Mouse (Mus musculus): ENCODE data around the gene Hrct1. TPM values are rescaled to one million over a fixed set of nuclear protein-coding genes. Genes with fewer than 3 reads are reported as not detected.

Gene Hrct1
- polyA plus RNA-seq, 1 experiment from 2014 or later: 0.50 TPM

DNA sequence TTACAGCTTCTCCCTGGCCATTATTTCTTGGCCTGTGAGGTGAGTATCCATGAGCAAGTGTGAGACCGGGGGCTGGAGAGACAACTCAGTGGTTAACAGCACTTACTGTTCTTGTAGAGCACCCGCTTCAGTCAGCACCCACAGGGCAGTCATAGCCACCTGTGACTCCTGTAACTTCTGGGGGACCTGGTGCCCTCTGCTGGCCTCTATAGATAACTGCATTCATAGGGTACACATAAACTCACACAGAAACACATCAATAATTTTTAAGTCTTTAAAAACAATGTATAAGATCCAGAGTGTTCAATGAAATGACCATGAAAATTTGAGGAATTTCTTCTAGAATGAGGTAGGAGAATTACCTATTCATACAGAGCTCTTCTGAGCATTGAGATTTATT, 42.4 kb downstream of the Hrct1 start:
- ATAC-seq: no peak
- in situ Hi-C loops (cut with MboI; ENCODE audit: low pct_unique_long_range_greater_than_20kb): no loop called here

DNA sequence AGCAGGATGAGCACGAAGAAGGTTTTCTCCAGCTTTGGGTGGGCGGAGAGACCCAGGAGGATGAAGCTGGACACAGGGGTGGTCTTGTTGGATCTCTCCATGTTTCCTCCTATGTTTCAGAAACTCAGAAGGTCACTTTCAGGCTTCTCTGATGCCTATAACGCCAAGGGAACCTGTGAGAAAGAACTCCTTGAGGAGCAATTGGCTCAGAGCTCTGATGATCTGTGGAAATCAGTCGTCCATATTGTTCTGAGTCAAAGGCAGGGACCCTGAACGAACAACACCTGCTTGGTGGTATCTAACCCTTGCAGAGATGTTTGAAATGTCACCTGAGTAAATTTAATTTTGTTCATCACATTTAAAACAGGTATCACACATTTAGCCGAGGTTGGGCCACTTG, 43.9 kb downstream of the Hrct1 start, which contains the start of gene Olfr159:
Olfr159 (minus strand) TSS at position 101 of the 400 bp plus-strand sequence.
- ChIA-PET CTCF (no interaction called here), POLR2A (no interaction called here)
- ATAC-seq (no peak), DNase-seq (ENCODE audit: low read depth, low spot score) (no peak)
- in situ Hi-C loops (cut with MboI; ENCODE audit: low pct_unique_long_range_greater_than_20kb): loop anchor here (5.0 kb wide), 1 partner anchor 101 kb away; no protein-coding TSS in a partner anchor
- TF ChIP-seq CTCF (IDR thresholded peaks at IDR 0.05): no peak
- H3K27me3 ChIP-seq: peaks cover 32% of the 10 kb centered on the region

More for the DNA sequence above, 42.4 kb downstream of the Hrct1 start:
- peaks cover 23% of the 10 kb centered on the region for H3K27me3 ChIP-seq
- no peak for TF ChIP-seq CTCF (IDR thresholded peaks at IDR 0.05)
- no peak for DNase-seq (ENCODE audit: low read depth, low spot score)
- ChIA-PET POLR2A (no interaction called here), CTCF (interaction anchor here (0.9 to 1.2 kb wide), 2 partner anchors 11 to 391 kb away, joined by 3 read pairs; no protein-coding TSS in a partner anchor)

DNA sequence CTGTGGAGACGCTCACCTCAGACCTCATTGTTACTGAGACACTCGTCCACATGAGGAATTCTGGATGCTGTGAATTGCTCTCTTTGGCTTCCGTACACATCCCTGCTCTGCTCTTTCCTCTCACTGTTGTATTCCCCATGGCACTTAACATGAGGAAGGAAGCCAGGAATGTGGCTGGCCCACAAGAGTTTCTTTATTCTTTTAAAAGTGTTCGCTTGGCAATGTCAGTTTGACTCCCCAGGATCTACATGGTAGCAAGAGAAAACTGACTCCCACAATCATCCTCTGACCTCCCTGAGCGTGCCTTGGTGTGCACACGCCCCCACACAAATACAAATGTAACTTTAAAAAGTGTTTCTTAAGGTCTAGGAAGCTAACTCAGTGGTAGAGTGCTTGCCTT, 44.6 kb downstream of the Hrct1 start:
- no peak for ATAC-seq
- peaks cover 32% of the 10 kb centered on the region for H3K27me3 ChIP-seq
- DNase-seq (ENCODE audit: low read depth, low spot score): no peak
- no peak for TF ChIP-seq CTCF (IDR thresholded peaks at IDR 0.05)
- ChIA-PET CTCF (interaction anchor here (1.4 kb wide), 1 partner anchor 8 kb away, joined by 3 read pairs; no protein-coding TSS in a partner anchor), POLR2A (no interaction called here)
- in situ Hi-C loops (cut with MboI; ENCODE audit: low pct_unique_long_range_greater_than_20kb): loop anchor here (5.0 kb wide), 1 partner anchor 101 kb away; no protein-coding TSS in a partner anchor

DNA sequence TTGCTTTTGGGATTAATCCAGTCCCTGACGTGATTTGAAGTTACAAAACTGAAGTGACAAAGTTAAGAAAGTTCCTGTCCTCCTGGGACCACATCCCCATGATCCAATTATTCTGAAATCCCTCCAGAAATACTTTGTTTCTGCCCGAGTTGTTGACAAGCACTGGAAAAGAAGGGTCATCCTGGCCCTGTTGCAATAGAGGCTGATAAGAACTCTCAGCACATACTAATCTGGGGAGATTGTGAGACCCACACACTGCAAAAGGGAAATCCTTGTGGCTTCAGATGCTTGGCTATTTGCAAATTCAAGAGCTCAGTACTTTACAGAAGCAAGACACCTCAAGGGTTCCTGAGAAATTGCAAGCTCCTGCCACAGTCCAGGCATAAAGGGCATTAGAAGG, 45.3 kb downstream of the Hrct1 start:
- DNase-seq (ENCODE audit: low read depth, low spot score): no peak

More for the DNA sequence above, 45.3 kb downstream of the Hrct1 start:
- no peak for ATAC-seq
- in situ Hi-C loops (cut with MboI; ENCODE audit: low pct_unique_long_range_greater_than_20kb): loop anchor here (5.0 kb wide), 1 partner anchor 100 kb away; no protein-coding TSS in a partner anchor
- ChIA-PET CTCF (interaction anchor here (1.4 kb wide), 1 partner anchor 9 kb away, joined by 3 read pairs; no protein-coding TSS in a partner anchor), POLR2A (no interaction called here)
- peaks cover 32% of the 10 kb centered on the region for H3K27me3 ChIP-seq
- TF ChIP-seq CTCF (IDR thresholded peaks at IDR 0.05): no peak

Other genes starting within 250 kb of the Hrct1 start
- gene Sit1, start 243.5 kb upstream of the Hrct1 start, polyA plus RNA-seq (2021): not detected
- gene Ccdc107, start 234.3 kb upstream of the Hrct1 start, polyA plus RNA-seq (2021): 42.8 TPM
- 5.5 TPM for gene Arhgef39, start 227.5 kb upstream of the Hrct1 start, polyA plus RNA-seq (2021)
- not detected for gene Car9, start 220.2 kb upstream of the Hrct1 start, polyA plus RNA-seq (2021)
- gene Tpm2, start 203.4 kb upstream of the Hrct1 start, polyA plus RNA-seq (2021): 0.22 TPM
- 74.6 TPM for gene Creb3, start 164.9 kb upstream of the Hrct1 start, polyA plus RNA-seq (2021)
- 112 TPM for gene Tln1, start 164.5 kb upstream of the Hrct1 start, polyA plus RNA-seq (2021)
- gene Rgp1, start 148.5 kb upstream of the Hrct1 start, polyA plus RNA-seq (2021): 25.3 TPM
- 12.5 TPM for gene Gba2, start 148.3 kb upstream of the Hrct1 start, polyA plus RNA-seq (2021)
- gene Msmp, start 142.7 kb upstream of the Hrct1 start, polyA plus RNA-seq (2021): not detected
- gene Npr2, start 95.3 kb upstream of the Hrct1 start, polyA plus RNA-seq (2021): 47.2 TPM
- 0.50 TPM for gene Spag8, start 73.6 kb upstream of the Hrct1 start, polyA plus RNA-seq (2021)
- gene Hint2, start 70.7 kb upstream of the Hrct1 start, polyA plus RNA-seq (2021): 69.0 TPM
- gene Tmem8b, start 58.2 kb upstream of the Hrct1 start, polyA plus RNA-seq (2021): 4.8 TPM
- gene Fam221b, start 58.0 kb upstream of the Hrct1 start, polyA plus RNA-seq (2021): 0.59 TPM
- not detected for gene Olfr70, start 26.4 kb upstream of the Hrct1 start, polyA plus RNA-seq (2021)
- gene Olfr71, start 16.9 kb upstream of the Hrct1 start, polyA plus RNA-seq (2021): not detected
- 0.12 TPM for gene Spaar, start 2.8 kb downstream of the Hrct1 start, polyA plus RNA-seq (2021)
- gene Olfr159, start 43.8 kb downstream of the Hrct1 start, polyA plus RNA-seq (2021): not detected
- not detected for gene Olfr156, start 96.7 kb downstream of the Hrct1 start, polyA plus RNA-seq (2021)
- not detected for gene Olfr157, start 113.0 kb downstream of the Hrct1 start, polyA plus RNA-seq (2021)
- gene Olfr155, start 124.4 kb downstream of the Hrct1 start, polyA plus RNA-seq (2021): not detected
- 3.5 TPM for gene Reck, start 148.3 kb downstream of the Hrct1 start, polyA plus RNA-seq (2021)
- 58.5 TPM for gene Glipr2, start 230.2 kb downstream of the Hrct1 start, polyA plus RNA-seq (2021)

Measured in Patski (cell line).